Mouse (Mus musculus): ENCODE data around the gene Cst8. TPM values are rescaled to one million over a fixed set of nuclear protein-coding genes. Genes with fewer than 3 reads are reported as not detected.
A peak's percentile ranks its signal among the peaks of the same experiment; 100 is the strongest.

The Cst8 gene
- polyA plus RNA-seq, 1 experiment from 2014 or later = not detected

DNA sequence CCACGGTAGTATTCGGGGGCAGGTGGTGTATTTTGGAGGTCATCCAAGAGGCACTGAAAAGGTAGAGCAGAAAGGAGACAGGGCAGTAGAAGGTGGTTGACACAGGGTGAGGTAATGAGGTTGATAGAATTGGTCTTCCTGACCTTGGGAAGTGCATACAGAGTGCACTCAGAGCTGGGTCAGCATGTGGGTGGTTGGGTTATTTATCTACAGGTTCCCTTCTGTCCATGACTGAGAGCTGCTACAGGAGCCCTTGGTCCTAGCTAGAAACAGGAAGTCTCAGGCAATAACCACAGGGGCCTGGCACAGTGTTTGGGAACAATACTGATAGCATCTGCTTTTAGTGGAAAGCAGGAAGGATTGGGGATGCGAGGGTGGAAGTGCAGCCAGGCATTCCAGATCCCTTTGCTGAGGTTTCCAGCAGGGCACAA, 2.9 kb downstream of the Cst8 start:
- DNase-seq (ENCODE audit: low spot score) (peak; percentile 1), ATAC-seq (ENCODE audit: low read depth) (no peak)
- Histone ChIP-seq H3K9ac (ENCODE audit: low read depth, low read length) (no peak overlapping the region), H3K36me3 (ENCODE audit: control insufficient read depth, insufficient read depth, low read length) (no peaks in the 10 kb centered on the region), H3K4me2 (ENCODE audit: low read depth, low read length) (no peak overlapping the region), H3K9me3 (ENCODE audit: control insufficient read depth, low read length) (no peaks in the 10 kb centered on the region), H3K27me3 (replicated peaks; ENCODE audit: control insufficient read depth, insufficient read depth, low read length) (no peaks in the 10 kb centered on the region), H3K4me1 (ENCODE audit: control insufficient read depth, insufficient read depth, low read length) (no peaks in the 10 kb centered on the region), H3K27ac (replicated peaks; ENCODE audit: low read depth, low read length) (no peak overlapping the region), H3K4me3 (ENCODE audit: low read depth, low read length) (no peak overlapping the region)
- 39% methylated on average over 3 of the region's 3 CpGs for WGBS

DNA sequence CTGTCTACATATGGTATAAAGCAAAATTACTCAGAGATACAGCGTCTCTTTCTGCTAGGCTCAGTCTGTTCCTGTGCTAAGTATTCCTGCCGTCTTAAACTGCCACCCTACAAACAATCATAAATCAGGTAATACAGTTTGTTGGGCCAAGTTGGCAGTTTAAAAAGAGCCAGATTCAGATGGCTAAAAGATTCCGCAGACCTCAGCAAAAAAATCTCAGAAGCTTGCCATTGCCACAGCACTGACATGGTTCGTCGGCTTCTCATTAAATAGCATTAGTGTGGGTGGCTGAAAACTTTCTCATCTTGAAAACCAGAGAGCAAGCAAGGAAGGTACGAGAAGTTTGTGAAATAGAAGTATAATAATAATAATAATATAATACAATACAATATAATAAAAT, 8.1 kb downstream of the Cst8 start:
- Histone ChIP-seq H3K27ac (replicated peaks; ENCODE audit: low read depth, low read length) (no peak overlapping the region), H3K4me2 (ENCODE audit: low read depth, low read length) (no peak overlapping the region), H3K4me3 (ENCODE audit: low read depth, low read length) (no peak overlapping the region), H3K9ac (ENCODE audit: low read depth, low read length) (no peak overlapping the region), H3K4me1 (ENCODE audit: control insufficient read depth, insufficient read depth, low read length) (no peaks in the 10 kb centered on the region), H3K27me3 (replicated peaks; ENCODE audit: control insufficient read depth, insufficient read depth, low read length) (no peaks in the 10 kb centered on the region), H3K36me3 (ENCODE audit: control insufficient read depth, insufficient read depth, low read length) (no peaks in the 10 kb centered on the region), H3K9me3 (ENCODE audit: control insufficient read depth, low read length) (no peaks in the 10 kb centered on the region)
- DNase-seq (ENCODE audit: low spot score) = no peak
- no peak for ATAC-seq (ENCODE audit: low read depth)
- 71% methylated on average over 6 of the region's 6 CpGs for WGBS

DNA sequence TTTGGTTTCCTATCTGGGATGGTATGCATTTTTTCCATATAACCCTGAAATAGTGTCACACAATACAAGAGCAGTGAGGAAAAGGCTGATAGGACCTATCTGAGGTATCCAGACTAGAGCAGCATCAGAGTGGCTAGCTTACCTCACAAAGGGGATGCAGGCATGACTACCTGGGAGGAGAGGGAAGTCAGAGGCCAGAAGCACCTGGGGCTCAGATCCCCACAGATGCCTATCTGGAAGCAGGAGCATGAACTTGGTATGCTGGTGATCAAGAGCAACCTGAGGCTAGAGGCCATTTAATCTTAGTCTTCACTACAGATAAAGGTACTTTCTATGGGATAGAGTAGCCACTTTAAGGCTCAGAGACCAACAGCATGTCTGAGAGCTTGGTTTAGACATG, 21.3 kb downstream of the Cst8 start, which contains the start of gene Cst13:
Gene Cst13 (plus strand): TSS at position 173 of the 400 bp plus-strand sequence.
- Histone ChIP-seq H3K9ac (ENCODE audit: low read depth, low read length) (no peak within 1 kb of the TSS), H3K9me3 (ENCODE audit: control insufficient read depth, low read length) (no peaks in the 10 kb centered on the region), H3K36me3 (ENCODE audit: control insufficient read depth, insufficient read depth, low read length) (no peaks in the 10 kb centered on the region), H3K4me3 (ENCODE audit: low read depth, low read length) (no peak within 1 kb of the TSS), H3K4me2 (ENCODE audit: low read depth, low read length) (no peak within 1 kb of the TSS), H3K4me1 (ENCODE audit: control insufficient read depth, insufficient read depth, low read length) (no peaks in the 10 kb centered on the region), H3K27me3 (replicated peaks; ENCODE audit: control insufficient read depth, insufficient read depth, low read length) (no peaks in the 10 kb centered on the region), H3K27ac (replicated peaks; ENCODE audit: low read depth, low read length) (no peak within 1 kb of the TSS)
- no peak for ATAC-seq (ENCODE audit: low read depth)
- no peak for DNase-seq (ENCODE audit: low spot score)

DNA sequence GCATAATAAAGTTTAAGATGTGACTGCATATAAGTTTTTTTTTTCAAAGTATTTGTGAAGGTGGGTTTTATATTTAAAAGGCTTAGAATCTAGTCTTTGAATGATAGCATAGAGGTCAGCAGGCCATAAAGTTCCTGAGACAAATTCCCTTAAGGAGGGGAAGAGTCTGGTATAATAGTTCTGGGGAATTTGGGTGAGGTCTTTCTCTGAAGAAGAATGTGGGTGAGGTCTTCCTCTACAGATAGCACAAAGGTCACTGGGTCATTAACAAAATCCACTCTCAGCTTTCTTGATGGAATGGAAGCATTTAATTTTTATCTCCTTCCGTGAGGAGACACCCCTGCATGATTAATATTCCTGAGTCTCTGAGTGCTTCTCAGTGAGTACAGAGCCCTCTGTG, 27.4 kb downstream of the Cst8 start:
- no peaks in the 10 kb centered on the region for H3K27me3 ChIP-seq (replicated peaks; ENCODE audit: control insufficient read depth, insufficient read depth, low read length)
- no peak overlapping the region for H3K4me3 ChIP-seq (ENCODE audit: low read depth, low read length)
- no peak overlapping the region for H3K9ac ChIP-seq (ENCODE audit: low read depth, low read length)
- no peaks in the 10 kb centered on the region for H3K36me3 ChIP-seq (ENCODE audit: control insufficient read depth, insufficient read depth, low read length)
- ATAC-seq (ENCODE audit: low read depth) (no peak), DNase-seq (ENCODE audit: low spot score) (no peak)
- no peak overlapping the region for H3K27ac ChIP-seq (replicated peaks; ENCODE audit: low read depth, low read length)
- no peak overlapping the region for H3K4me2 ChIP-seq (ENCODE audit: low read depth, low read length)
- no peaks in the 10 kb centered on the region for H3K9me3 ChIP-seq (ENCODE audit: control insufficient read depth, low read length)
- WGBS = 73% methylated on average over 1 of the region's 1 CpGs
- H3K4me1 ChIP-seq (ENCODE audit: control insufficient read depth, insufficient read depth, low read length) = no peaks in the 10 kb centered on the region

DNA sequence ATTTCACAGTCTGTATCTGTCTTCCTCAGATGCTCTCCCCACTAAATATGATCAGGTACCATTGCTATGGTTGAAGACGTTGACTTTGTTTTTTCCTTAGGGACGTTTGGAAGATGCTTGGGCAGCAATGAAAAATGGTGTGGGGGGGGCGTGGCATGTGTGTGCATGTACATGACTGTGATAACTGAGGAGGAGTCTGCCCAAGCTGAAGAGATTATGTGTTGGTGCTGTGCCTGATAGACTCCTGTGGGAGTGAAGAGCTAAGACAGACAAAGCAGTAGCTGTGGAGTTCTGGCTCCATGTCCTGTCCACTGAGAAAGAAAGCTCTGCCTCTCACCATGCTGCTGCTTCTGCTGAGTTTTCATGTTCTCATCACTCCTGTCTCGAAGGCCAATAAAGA, 36.3 kb downstream of the Cst8 start, which contains the start of gene Cst9:
Gene Cst9 (plus strand): TSS at position 236 of the 400 bp plus-strand sequence.
- Histone ChIP-seq H3K27me3 (replicated peaks; ENCODE audit: control insufficient read depth, insufficient read depth, low read length) (no peaks in the 10 kb centered on the region), H3K4me2 (ENCODE audit: low read depth, low read length) (no peak within 1 kb of the TSS), H3K9ac (ENCODE audit: low read depth, low read length) (no peak within 1 kb of the TSS), H3K27ac (replicated peaks; ENCODE audit: low read depth, low read length) (no peak within 1 kb of the TSS), H3K4me1 (ENCODE audit: control insufficient read depth, insufficient read depth, low read length) (no peaks in the 10 kb centered on the region), H3K36me3 (ENCODE audit: control insufficient read depth, insufficient read depth, low read length) (no peaks in the 10 kb centered on the region), H3K4me3 (ENCODE audit: low read depth, low read length) (no peak within 1 kb of the TSS), H3K9me3 (ENCODE audit: control insufficient read depth, low read length) (no peaks in the 10 kb centered on the region)
- WGBS = 71% methylated on average over 4 of the region's 4 CpGs
- DNase-seq (ENCODE audit: low spot score) (no peak), ATAC-seq (ENCODE audit: low read depth) (no peak)

DNA sequence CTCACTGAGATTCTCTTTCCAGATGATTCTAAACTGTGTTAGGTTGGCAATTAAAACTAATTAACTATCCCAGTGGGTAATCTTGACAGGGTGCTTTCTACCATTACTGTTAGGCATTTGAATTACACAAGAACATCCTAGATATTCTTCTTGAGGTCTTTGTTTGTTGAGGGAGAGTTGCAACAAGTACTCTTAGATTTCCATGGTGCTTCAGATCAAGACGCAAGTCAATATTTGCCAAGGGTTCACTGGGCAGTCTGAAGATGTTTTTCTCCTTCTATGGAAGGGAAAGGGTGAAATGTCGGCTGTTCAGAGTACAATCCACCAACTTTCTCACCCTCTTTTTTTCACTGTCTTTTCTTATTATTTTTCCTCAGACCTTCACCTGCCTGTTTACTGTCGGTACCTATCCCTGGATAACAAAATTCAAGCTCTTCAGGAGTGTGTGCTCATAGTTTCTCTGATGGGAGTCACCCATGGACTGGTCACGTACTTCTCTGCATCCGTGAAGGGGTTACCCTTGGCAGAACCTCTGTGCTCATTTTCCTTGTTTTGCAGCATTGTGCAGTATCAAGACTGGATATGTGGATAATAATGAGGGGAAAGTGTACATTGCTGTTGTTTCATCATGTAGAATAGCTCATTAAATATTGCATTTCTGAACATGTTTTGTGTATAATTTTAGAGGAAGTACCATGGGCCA, 39.6 kb downstream of the Cst8 start:
- WGBS = 86% methylated on average over 5 of the region's 5 CpGs
- no peaks in the 10 kb centered on the region for H3K27me3 ChIP-seq (replicated peaks; ENCODE audit: control insufficient read depth, insufficient read depth, low read length)
- no peaks in the 10 kb centered on the region for H3K36me3 ChIP-seq (ENCODE audit: control insufficient read depth, insufficient read depth, low read length)
- no peaks in the 10 kb centered on the region for H3K4me1 ChIP-seq (ENCODE audit: control insufficient read depth, insufficient read depth, low read length)
- DNase-seq (ENCODE audit: low spot score) (no peak), ATAC-seq (ENCODE audit: low read depth) (no peak)
- no peak overlapping the region for H3K9ac ChIP-seq (ENCODE audit: low read depth, low read length)
- H3K4me2 ChIP-seq (ENCODE audit: low read depth, low read length) = no peak overlapping the region
- no peaks in the 10 kb centered on the region for H3K9me3 ChIP-seq (ENCODE audit: control insufficient read depth, low read length)
- H3K4me3 ChIP-seq (ENCODE audit: low read depth, low read length) = no peak overlapping the region
- no peak overlapping the region for H3K27ac ChIP-seq (replicated peaks; ENCODE audit: low read depth, low read length)

DNA sequence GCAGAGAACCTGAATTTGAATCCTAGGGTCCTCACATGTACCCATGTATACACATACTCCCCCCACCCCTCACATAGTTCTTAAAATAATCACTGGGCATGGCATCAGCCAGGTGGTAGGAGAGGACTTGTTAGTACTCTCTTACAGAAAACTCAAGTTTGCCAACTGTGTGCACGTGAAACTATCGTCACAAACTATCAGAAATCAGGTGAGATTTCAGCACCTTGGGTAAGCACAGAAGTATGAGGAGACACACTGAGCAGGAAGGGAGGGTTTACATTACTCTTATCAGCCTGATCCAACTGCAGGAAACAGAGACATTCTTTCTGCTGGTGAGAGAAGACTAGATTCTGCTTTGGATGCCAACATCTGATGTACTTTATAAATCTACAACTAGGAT, 40.6 kb downstream of the Cst8 start:
- H3K9me3 ChIP-seq (ENCODE audit: control insufficient read depth, low read length) = no peaks in the 10 kb centered on the region
- H3K36me3 ChIP-seq (ENCODE audit: control insufficient read depth, insufficient read depth, low read length) = no peaks in the 10 kb centered on the region
- H3K27me3 ChIP-seq (replicated peaks; ENCODE audit: control insufficient read depth, insufficient read depth, low read length) = no peaks in the 10 kb centered on the region
- no peak overlapping the region for H3K4me3 ChIP-seq (ENCODE audit: low read depth, low read length)
- 85% methylated on average over 2 of the region's 2 CpGs for WGBS
- DNase-seq (ENCODE audit: low spot score) (no peak), ATAC-seq (ENCODE audit: low read depth) (no peak)
- no peak overlapping the region for H3K4me2 ChIP-seq (ENCODE audit: low read depth, low read length)
- H3K27ac ChIP-seq (replicated peaks; ENCODE audit: low read depth, low read length) = no peak overlapping the region
- H3K9ac ChIP-seq (ENCODE audit: low read depth, low read length) = no peak overlapping the region
- H3K4me1 ChIP-seq (ENCODE audit: control insufficient read depth, insufficient read depth, low read length) = no peaks in the 10 kb centered on the region

DNA sequence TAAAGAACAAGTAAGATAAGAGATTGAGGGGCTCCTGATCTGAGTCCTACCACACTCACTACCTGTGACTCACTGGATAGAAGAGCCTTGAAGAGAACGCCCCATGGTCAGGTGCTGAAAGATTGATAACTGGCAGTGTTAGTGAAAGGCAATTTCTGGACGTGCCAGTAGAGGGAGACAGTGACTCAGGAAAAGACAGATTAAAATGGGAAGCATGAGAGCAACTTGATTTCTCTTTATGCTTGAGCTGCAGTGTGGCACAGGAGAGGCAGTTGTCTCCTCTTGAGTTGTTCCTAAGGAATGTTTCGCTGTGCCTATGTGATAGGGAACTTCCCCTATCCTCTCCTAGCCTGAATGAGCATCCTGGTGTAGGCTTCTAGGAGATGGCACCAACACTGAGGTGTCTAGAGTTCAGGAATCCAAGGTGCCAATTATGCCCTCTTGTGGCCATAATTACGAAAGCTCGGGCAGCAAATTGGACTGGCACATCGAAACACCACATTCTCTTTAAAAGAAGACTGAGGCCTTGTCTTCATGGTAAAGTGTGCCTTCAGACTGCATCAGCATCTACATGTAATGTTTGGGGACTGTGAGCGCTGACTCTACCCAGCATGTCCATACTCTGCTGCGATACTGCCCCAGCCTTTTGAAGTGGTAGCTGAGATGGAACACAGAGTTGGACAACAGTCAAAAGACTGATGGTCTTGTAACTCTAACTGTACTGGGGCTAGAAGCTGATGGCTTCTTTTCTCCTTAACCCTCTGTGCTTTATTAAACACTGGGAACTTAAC, 52.7 kb downstream of the Cst8 start:
- 43% methylated on average over 8 of the region's 8 CpGs for WGBS
- H3K27me3 ChIP-seq (replicated peaks; ENCODE audit: control insufficient read depth, insufficient read depth, low read length) = no peaks in the 10 kb centered on the region
- H3K36me3 ChIP-seq (ENCODE audit: control insufficient read depth, insufficient read depth, low read length) = no peaks in the 10 kb centered on the region
- DNase-seq (ENCODE audit: low spot score) = peak; percentile 57
- ATAC-seq (ENCODE audit: low read depth) = peak; percentile 26; the same call in 1 of the 2 replicates
- H3K9me3 ChIP-seq (ENCODE audit: control insufficient read depth, low read length) = no peaks in the 10 kb centered on the region
- H3K4me1 ChIP-seq (ENCODE audit: control insufficient read depth, insufficient read depth, low read length) = no peaks in the 10 kb centered on the region
- no peak overlapping the region for H3K4me2 ChIP-seq (ENCODE audit: low read depth, low read length)
- no peak overlapping the region for H3K9ac ChIP-seq (ENCODE audit: low read depth, low read length)
- no peak overlapping the region for H3K27ac ChIP-seq (replicated peaks; ENCODE audit: low read depth, low read length)
- H3K4me3 ChIP-seq (ENCODE audit: low read depth, low read length) = no peak overlapping the region
